Mouse (Mus musculus) midbrain, postnatal 0 days (tissue): Measurements from ENCODE around the gene Ugt1a7c. TPM values are rescaled to one million over a fixed set of nuclear protein-coding genes. Genes with fewer than 3 reads are reported as not detected.

Experiments used
- ATAC-seq: fragments of 200-750 bp; cut with Nextera tagmentation; 2 replicates; pipeline ENCODE4 v1.8.0; 2017; ENCODE audit warnings: moderate number of reproducible peaks, mild to moderate bottlenecking, moderate TSS enrichment, moderate library complexity; ENCODE audit not compliant: low FRiP score
- DNase-seq: peaks from one replicate; pipeline ENCODE4 v3.0.0-alpha.2; 2015; ENCODE audit warnings: low spot score
- H3K27ac ChIP-seq: fragments of 300-500 bp; sonication (generic); 2 replicates; pipeline ENCODE4 v1.5.1; 2014; ENCODE audit warnings: low read depth, mild to moderate bottlenecking, low read length, mixed read lengths
- H3K27me3 ChIP-seq: fragments of 300-500 bp; sonication (generic); 2 replicates; pipeline ENCODE4 v1.6.1; 2014; ENCODE audit warnings: low read length, control low read depth, mixed read lengths; ENCODE audit not compliant: insufficient read depth
- H3K36me3 ChIP-seq: fragments of 300-500 bp; sonication (generic); 2 replicates; pipeline ENCODE4 v1.6.1; 2014; ENCODE audit warnings: low read length, control low read depth, mixed read lengths; ENCODE audit not compliant: insufficient read depth
- H3K4me1 ChIP-seq: fragments of 300-500 bp; sonication (generic); 2 replicates; pipeline ENCODE4 v1.6.1; 2014; ENCODE audit warnings: mild to moderate bottlenecking, control low read depth, antibody characterized with exemption, low read length, mixed read lengths; ENCODE audit not compliant: insufficient read depth
- H3K4me2 ChIP-seq: fragments of 300-500 bp; sonication (generic); 2 replicates; pipeline ENCODE4 v1.6.1; 2014; ENCODE audit warnings: low read depth, mild to moderate bottlenecking, low read length, mixed read lengths; ENCODE audit not compliant: poor library complexity, severe bottlenecking
- H3K4me3 ChIP-seq: fragments of 300-500 bp; sonication (generic); 2 replicates; pipeline ENCODE4 v1.5.1; 2014; ENCODE audit warnings: low read depth, mild to moderate bottlenecking, low read length, moderate library complexity
- H3K9ac ChIP-seq: fragments of 300-500 bp; sonication (generic); replicated peaks from 2 replicates; pipeline ENCODE4 v1.6.1; 2014; ENCODE audit warnings: mild to moderate bottlenecking, low read length, moderate library complexity, mixed read lengths; ENCODE audit not compliant: poor library complexity, severe bottlenecking
- H3K9me3 ChIP-seq: fragments of 300-500 bp; sonication (generic); 2 replicates; pipeline ENCODE4 v1.6.1; 2016; ENCODE audit warnings: low read length, control low read depth
- CTCF ChIP-seq: IDR thresholded peaks from 2 replicates; pipeline ENCODE4 v1.5.1; 2016; ENCODE audit warnings: antibody characterized with exemption, mild to moderate bottlenecking
- whole genome bisulfite sequencing: fragments of 180-500 bp; shearing (Covaris S2); extraction: QIAGEN DNeasy Blood & Tissue Kit; methylation state at CpG from one replicate; pipeline ENCODE4 v1.1.7; 2014; 5-methylcytosine and 5-hydroxymethylcytosine counted together
- polyA plus RNA-seq: library from polyadenylated mRNA; unstranded; fragments of >200 nt; fragmentation: Nextera tagmentation; extraction: Ambion mirVana; gene quantifications from 2 replicates; pipeline ENCODE4 v1.2.1, GENCODE M21; 2015
- total RNA-seq: library from RNA; depleted of rRNA; stranded (reverse); fragments of >200 nt; gene quantifications from 2 replicates; pipeline ENCODE4 v1.2.3, GENCODE M21; 2014

Ugt1a7c gene
- total and polyA plus RNA-seq, 2 experiments from 2014 or later = 1.5 to 1.6 TPM

GRCm38 (mm10) chr1:88253106-88253505, 158.2 kb downstream of the Ugt1a7c start:
- Histone ChIP-seq H3K4me2 (no peak overlapping the region), H3K36me3 (no peaks in the 10 kb centered on the region), H3K9me3 (peaks cover 95% of the 10 kb centered on the region), H3K4me1 (no peaks in the 10 kb centered on the region), H3K9ac (no peak overlapping the region), H3K27me3 (no peaks in the 10 kb centered on the region), H3K27ac (no peak overlapping the region), H3K4me3 (no peak overlapping the region)
- ATAC-seq (no peak), DNase-seq (no peak)
- 77% methylated on average over 8 of the region's 8 CpGs for WGBS
- no peak for TF ChIP-seq CTCF

GRCm38 (mm10) chr1:88253540-88253939, 158.7 kb downstream of the Ugt1a7c start:
- peaks cover 94% of the 10 kb centered on the region for H3K9me3 ChIP-seq
- DNase-seq (no peak), ATAC-seq (no peak)
- no peaks in the 10 kb centered on the region for H3K36me3 ChIP-seq
- no peak overlapping the region for H3K4me3 ChIP-seq
- no peaks in the 10 kb centered on the region for H3K27me3 ChIP-seq
- TF ChIP-seq CTCF = no peak
- no peak overlapping the region for H3K4me2 ChIP-seq
- no peak overlapping the region for H3K27ac ChIP-seq
- H3K4me1 ChIP-seq = no peaks in the 10 kb centered on the region
- H3K9ac ChIP-seq = no peak overlapping the region
- 72% methylated on average over 6 of the region's 6 CpGs for WGBS

- ATAC-seq (no peak), DNase-seq (peak; percentile 75)
Measured at GRCm38 (mm10) chr1:88254793-88255465, 160.1 kb downstream of the Ugt1a7c start.

GRCm38 (mm10) chr1:88255466-88255857, 160.6 kb downstream of the Ugt1a7c start:
- Histone ChIP-seq H3K9me3 (peaks cover 82% of the 10 kb centered on the region), H3K4me2 (no peak overlapping the region), H3K4me1 (no peaks in the 10 kb centered on the region), H3K36me3 (peaks cover 13% of the 10 kb centered on the region), H3K9ac (no peak overlapping the region), H3K4me3 (no peak overlapping the region), H3K27me3 (no peaks in the 10 kb centered on the region), H3K27ac (no peak overlapping the region)
- DNase-seq = no peak
- 60% methylated on average over 2 of the region's 2 CpGs for WGBS
- no peak for ATAC-seq
- no peak for TF ChIP-seq CTCF

More at GRCm38 (mm10) chr1:88254793-88255465, 160.1 kb downstream of the Ugt1a7c start:
- no peak for TF ChIP-seq CTCF
- Histone ChIP-seq H3K4me2 (no peak overlapping the region), H3K9me3 (peaks cover 83% of the 10 kb centered on the region), H3K36me3 (peaks cover 8% of the 10 kb centered on the region), H3K27me3 (no peaks in the 10 kb centered on the region), H3K4me1 (no peaks in the 10 kb centered on the region), H3K9ac (no peak overlapping the region), H3K27ac (no peak overlapping the region), H3K4me3 (no peak overlapping the region)
- 88% methylated on average over 12 of the region's 12 CpGs for WGBS

GRCm38 (mm10) chr1:88255989-88256754, 161.3 kb downstream of the Ugt1a7c start:
- Histone ChIP-seq H3K27me3 (no peaks in the 10 kb centered on the region), H3K27ac (no peak overlapping the region), H3K4me3 (no peak overlapping the region), H3K9ac (no peak overlapping the region), H3K4me1 (no peaks in the 10 kb centered on the region), H3K9me3 (peaks cover 74% of the 10 kb centered on the region), H3K36me3 (peaks cover 20% of the 10 kb centered on the region), H3K4me2 (no peak overlapping the region)
- 80% methylated on average over 13 of the region's 13 CpGs for WGBS
- DNase-seq (no peak), ATAC-seq (no peak)
- TF ChIP-seq CTCF = no peak
